Mouse (Mus musculus) spleen, embryonic (tissue): ENCODE results near the gene Spns2.
"Not testable (repeated sequence)": the region's sequence is repeated elsewhere in the genome, so short reads cannot be mapped to it uniquely, and the experiment has no call there.

Source experiments
- CTCF ChIA-PET: fragments of 350-600 bp; sonication (Branson Sonifier 250); formaldehyde crosslinking; loops from one replicate; lab custom pipeline; 2022; lab: Charles Lee

Gene Spns2

DNA sequence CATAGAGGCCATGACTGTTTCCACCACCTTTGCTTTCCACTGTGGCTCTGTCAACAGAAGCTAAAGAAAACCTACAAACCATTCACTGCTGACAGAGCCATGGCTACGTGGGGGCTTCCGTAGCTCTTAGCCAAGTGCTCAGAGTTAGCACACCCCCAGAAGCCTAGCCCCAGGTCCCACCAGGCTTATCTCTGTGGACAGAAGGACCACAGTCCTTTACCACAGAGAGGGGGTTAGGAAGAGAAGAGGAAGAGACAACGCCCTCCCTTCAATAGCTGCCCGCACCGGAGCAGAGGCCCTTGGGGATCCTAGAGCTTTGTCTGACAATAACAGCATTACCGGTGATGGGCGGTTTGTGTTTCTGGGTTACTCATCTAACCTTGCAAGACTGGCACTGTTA is 14.3 kb downstream of the Spns2 start:
- CTCF ChIA-PET: no interaction called here

DNA sequence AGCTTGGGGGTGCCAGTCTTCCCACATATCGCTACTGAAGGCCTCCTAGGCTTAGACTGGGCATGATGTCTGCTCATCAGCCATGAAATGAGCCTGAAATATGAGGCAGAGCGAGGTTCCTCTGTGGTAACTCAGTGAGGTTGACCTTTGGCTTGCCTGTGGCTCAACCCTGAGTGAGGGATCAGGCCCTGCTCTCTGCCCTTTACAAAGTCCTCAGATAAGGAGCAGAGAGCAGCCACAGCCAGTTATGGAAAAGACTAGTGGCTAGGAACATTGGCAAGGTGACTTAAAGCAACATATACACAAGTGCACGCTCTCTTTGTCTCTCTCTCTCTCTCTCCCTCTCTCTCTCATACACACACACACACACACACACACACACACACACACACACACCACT is 14.8 kb downstream of the Spns2 start:
- CTCF ChIA-PET: no interaction called here

DNA sequence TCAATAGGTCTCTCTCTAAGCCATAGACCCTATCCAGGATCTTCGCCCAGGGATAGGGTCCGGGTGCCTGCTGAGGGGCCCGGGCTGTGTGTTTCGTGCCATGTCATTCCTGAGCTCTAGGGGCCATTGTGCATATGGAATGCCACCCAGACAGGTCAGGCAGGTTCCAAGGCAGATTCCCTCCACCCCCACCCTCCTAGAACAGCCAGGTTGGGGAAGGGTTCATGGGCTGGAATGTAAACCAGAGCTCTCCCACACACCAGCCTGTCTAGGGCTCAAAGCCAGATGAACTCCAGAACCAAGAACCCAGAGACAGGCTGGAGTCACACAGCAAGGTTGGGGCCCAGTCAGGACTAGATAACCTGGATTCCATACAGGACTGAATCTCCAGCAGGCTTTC is 16.2 kb downstream of the Spns2 start:
- CTCF ChIA-PET: no interaction called here

DNA sequence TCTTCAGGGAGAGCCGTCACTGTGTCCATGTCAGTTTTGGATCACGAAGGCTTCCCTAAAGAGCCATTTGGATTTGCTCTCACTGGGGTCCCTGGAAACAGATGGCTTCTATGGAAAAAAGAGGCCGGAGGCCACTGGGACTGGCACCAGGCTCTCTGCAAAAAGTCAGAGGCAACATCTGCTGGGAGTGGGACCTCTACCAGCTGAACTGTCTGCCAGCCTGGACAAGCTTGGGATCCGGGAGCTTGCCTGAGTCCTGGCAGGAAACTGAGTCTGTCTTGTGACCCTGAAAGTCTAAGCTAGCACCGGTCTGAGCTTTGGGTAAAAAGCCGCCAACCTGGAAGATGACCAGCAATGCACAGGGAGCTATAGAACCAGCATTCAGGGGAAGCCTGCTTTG is 18.3 kb downstream of the Spns2 start:
- CTCF ChIA-PET: interaction anchor here (0.6 kb wide), 2 partner anchors 61 to 99 kb away, joined by 4 to 6 read pairs; no protein-coding TSS in a partner anchor

DNA sequence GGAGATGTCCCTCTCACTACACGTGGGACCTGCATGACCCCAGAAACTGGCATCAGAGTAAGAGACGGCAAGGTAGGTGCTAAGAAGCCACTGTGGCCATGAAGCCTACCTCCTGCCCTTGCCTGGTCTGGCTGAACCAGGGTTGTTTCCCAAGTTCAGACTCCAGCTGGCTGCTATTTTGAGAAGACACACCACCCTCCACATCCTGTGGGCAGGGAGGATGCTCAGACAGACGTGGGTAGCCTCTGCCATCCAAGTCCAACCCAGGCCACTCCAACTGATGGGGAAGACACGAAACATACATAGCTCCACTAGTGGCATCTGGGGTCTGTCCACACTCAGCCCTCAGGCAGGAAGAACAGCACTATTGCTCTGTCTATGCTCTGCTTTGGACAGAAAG is 19.7 kb downstream of the Spns2 start:
- CTCF ChIA-PET: no interaction called here

DNA sequence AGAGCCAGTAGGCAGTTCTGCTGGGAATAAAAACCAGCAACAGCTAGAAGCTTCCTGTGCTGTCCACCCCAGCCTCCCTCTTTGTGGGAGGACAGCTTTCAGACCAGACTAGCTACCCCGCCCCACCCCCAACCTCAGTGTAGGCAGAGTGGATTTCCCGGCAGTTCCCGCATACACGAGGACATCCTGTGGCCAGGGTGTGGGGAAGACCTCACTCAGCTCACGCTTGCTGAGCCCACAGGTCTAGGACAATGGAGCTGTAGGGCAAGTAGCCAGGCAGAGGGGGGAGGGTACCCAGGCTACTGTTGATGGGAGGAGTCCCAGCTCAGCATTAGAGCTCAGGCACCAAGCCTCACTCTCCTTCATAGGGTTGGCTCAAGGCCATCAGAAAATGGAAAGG is 20.5 kb downstream of the Spns2 start:
- CTCF ChIA-PET: no interaction called here

DNA sequence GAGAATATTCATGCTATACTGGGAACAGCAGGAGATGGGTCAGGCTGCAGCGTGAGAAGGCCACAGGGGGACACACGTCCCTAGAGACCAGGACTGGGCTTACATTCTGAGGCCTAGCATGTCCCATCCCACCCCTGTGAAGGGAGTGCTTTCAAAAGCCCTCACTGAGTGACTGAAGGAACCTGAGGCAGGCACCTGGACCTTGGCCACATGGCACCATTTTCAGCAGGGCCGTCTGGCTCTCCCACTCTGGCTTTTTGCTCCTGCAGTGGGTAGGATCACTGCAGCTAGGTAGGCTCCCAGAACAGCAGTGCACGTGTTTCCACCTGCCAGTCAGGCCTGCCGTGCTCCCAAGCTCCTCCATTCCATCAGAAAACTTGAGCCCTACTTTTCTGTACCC is 21.2 kb downstream of the Spns2 start:
- CTCF ChIA-PET: no interaction called here

DNA sequence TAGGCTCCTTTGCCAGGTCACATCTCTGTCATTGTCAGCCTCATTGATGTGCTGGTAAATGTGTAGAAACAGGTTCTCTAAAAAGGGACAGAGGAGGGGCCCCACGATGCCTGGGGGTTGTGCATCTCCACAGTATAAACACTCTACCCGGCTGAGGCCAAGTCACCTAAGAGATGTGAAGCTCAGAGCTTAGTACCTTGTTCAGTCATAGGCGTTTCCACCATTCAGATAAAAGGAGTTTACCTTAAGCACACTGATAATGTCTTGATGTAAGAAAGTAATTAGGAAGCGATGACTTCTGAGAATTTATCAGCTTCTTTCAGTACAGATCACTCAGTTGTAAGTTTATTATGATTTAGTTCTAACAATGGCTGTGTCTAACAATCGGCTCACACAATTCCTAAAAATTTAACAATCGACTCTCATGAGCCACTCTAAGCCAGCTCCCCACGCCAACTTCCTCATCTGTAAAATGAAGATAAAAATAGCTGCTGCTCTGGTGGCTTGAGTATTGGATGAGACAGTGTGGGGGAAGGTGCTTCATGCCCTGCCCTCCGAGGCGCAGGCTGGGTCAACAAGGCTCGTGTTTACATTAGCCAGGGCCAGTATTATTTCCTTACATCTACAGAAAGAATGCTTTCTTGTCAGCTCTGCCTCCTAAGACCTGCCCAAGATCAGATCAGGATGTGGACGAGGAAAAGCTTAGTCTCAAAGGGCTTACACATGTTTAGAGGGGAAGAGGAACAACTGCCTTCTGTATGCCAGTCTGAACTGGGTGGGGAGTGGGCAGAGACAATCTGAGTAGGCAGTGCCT is 22.8 kb downstream of the Spns2 start:
- CTCF ChIA-PET: interaction anchor here (0.6 to 0.9 kb wide), 2 partner anchors 11 to 34 kb away, joined by 3 to 6 read pairs; no protein-coding TSS in a partner anchor

DNA sequence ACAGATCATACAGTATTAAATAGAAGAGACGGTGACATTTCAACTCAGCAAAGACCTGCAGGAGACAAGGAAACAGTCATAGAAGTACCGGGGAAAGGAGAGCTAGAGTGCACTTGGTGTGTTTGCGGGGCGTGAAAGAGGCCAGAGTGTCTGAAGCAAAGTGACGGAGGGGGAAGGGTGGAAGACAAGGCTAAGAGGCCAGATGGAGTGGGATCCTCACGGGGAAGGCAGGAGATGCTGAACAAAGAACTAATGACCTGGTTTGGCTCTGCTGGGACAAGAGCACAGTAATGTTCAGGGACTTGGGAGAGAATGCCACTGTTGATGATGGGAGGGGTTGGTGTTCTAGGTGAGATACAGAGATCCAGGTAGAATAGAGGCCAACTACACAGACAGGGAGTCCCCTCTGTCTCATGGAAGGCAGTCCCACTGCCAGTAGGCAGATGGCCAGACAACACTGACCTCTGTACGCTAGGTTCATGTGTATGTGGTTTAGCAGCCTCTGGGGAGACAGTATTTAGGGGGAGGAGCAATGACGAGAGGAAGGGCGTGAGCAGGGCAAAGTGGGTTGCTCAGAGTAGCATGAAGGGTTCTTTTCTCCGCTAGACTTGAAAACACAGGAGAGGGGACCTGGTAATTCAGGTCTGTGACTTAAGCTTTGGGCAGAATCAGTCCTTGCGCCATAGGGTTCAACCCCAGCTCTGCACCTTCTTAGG is 23.6 kb downstream of the Spns2 start:
- CTCF ChIA-PET: interaction anchor here (0.9 kb wide), 1 partner anchor 12 kb away, joined by 3 read pairs; no protein-coding TSS in a partner anchor

DNA sequence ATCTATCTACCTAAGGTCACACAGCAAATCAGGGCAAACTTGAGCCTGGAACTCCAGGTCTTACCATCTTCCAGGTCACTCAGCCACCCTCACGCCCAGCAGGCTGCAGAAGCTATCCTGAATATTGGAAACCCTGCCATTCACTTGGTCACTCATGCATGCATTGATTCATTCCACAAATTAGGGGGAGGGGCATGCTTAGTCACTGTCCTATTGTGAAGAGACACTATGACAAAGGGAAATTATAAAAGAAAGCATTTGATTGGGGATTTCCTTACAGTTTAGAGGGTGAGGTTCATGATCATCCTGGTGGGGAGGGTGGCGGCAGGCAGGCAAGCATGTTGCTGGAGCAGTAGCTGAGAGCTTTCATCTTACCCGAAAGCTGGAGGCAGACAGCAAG is 24.9 kb downstream of the Spns2 start:
- CTCF ChIA-PET: no interaction called here

DNA sequence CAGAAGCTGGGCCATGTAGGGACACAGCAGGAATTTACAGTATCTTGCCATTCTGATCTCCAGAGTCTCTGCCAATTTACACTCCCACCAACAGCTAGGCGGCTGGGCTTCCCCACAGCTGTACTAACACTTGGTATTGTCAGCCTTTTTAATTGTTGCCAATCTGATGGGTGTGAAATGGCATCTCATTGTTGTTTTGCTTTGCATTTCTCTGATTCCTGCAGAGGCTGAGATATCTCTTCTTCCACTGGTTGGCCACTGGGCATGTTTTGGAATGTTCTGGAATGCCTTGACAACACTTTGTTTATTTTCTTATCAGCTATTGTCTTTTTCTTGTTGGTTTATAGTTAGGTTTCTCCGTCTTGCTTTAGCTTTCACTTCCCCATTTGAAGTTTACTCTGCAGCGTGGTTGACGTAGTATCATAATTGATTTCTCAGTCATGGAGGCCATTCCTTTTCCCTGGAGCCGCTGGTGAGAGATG is 28.2 kb downstream of the Spns2 start:
- CTCF ChIA-PET: interaction anchor here (0.5 to 1.9 kb wide), 2 partner anchors 20 to 769 kb away, joined by 4 to 7 read pairs; partner anchors contain the start of gene Mybbp1a

DNA sequence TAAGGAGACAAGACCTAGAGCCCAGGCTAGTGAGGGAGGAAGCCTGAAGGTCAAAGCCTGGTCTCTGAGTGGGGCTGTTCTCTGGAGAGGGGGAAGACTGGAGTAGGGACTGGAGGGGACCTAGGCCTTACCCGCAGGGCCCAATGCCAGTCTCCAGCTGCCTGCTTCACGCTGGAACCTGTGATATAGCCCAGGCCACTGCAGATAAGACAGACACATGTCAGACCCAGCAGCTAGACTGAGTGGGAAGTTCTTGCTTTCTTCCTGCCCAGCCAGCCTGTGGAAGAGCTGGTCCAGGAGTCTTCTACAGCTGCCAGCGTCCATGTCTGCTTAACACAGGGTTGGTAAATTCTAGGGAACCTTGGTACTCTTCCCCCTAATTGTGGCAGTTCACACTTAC is 31.2 kb downstream of the Spns2 start:
- CTCF ChIA-PET: no interaction called here

DNA sequence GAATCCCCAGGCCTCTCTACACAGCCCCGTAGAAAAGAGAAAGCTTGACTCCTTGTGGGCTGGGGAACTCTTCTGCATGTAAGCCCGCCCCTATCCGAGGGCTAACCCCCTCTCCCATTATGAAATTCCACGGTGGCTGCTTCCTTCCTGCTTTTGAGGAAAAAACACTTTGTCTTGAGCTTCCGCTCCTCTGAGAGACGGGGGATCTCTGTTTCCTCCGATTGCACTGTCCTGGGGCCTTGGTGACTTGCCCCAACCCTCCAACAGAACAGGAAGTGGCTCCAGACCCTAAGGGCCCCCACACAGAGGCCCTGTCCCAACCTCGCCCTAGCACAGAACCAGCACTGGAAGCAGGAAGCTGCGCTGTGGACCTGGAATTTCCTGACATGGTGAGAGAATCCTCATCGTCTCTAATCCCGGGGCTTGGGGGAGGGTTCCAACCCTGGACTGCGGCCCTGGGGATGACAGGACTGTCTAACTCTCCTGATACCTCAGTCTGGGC is 31.7 kb downstream of the Spns2 start:
- CTCF ChIA-PET: no interaction called here

DNA sequence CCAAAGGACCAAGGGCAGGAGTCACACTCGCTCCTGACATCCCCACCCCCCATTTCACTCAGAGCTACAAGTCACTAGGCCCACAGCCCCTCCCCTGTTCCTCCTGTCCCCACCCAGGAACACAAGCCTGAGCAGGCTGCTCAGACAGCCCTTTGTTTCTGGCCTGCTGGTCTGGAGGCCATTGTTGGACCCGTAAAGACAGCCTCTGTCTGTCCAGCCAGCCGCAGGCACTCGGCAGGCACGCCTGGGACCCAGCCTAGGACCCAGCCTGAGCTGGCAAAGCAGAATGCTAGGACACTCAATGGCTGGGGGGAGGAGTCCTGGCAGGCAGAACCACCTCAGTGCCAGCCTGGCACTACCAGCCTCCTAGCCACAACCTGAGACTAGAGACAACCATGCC is 34.0 kb downstream of the Spns2 start:
- CTCF ChIA-PET: no interaction called here

DNA sequence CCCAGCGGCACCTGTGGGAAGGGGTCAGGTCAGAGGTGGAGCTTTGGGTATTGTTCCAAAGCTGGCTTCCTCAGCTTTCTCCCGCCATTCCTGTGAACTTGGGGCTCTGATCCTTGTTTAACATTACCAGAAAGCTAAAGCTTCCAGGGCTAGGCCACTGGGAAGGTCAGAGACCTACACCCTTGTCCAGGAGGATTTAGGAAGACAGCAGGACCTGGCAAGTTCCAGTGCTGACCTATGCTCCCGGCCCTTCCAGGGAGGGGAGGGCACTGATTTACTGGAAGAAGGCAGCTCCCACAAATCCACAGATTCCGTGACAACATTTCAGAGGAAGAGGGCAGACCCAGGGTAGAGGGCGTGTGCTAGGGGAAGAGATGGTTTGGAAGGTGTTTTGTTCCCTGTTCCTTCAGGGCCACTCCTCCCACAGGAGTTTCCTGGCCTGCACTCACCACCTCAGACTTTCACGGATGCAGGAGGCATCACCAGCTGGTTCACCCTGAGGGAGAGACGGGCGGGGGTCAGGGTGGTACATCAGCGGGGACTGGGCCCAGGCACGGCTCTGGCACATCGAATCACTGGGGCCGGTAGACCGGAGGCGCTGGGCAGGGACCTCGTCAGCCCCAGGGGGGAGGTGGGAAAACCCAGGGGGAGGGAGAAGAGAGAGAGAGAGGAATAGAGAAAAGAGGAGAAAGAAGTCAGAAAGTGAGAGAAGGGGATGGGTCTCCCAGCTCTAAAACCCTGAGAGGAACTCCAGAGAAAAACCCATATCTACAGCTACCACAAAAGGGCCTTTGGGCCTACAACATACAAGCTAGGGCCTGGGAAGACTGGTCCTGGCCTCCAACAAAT is 36.4 kb downstream of the Spns2 start:
- CTCF ChIA-PET: interaction anchor here (0.6 kb wide), 1 partner anchor 108 kb away, joined by 5 read pairs; no protein-coding TSS in a partner anchor

DNA sequence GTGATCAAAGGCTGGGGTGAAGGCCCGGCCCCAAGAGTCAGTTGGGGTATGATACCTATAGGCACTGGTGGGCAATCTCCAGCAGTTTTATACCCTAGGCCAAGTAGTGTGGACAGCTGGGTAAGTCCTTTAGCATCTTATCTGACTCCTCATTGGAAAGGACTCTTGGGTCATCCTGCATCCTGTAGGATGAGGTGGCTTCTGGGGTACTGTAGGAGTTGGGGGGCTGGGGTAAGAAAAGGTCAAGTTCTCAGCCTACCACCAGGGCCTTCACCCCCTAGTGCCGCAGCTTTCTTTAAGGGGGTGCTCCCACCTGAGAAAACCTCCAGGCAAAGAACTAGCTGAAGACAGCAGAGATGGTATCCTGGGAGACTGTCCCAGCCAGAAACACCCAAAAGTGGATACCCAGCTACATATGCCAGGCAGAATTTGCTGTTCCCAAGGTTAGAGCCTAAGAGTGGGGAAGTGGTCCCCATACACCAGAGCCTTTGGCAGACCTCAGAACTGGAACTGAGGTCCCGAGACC is 37.5 kb downstream of the Spns2 start:
- CTCF ChIA-PET: no interaction called here

DNA sequence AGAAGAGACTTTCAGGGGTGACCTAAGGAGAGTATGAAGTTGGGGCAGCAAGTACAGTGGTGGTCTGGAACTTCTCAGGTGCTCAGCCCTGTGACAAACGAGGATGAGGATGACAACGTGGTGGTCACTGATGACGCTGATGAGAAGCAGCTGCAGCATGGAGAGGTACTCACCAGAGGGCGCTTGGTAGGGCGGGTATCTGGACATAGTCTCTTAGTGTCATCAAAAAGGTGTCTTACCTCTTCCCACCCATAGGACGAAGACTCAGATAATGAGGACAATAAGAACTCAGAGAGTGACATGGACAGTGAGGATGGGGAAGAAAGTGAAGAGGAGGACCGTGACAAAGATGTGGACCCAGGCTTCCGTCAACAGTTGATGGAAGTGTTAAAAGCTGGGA is 42.2 kb downstream of the Spns2 start:
- CTCF ChIA-PET: interaction anchor here (0.6 kb wide), 1 partner anchor 692 kb away, joined by 9 read pairs; no protein-coding TSS in a partner anchor

DNA sequence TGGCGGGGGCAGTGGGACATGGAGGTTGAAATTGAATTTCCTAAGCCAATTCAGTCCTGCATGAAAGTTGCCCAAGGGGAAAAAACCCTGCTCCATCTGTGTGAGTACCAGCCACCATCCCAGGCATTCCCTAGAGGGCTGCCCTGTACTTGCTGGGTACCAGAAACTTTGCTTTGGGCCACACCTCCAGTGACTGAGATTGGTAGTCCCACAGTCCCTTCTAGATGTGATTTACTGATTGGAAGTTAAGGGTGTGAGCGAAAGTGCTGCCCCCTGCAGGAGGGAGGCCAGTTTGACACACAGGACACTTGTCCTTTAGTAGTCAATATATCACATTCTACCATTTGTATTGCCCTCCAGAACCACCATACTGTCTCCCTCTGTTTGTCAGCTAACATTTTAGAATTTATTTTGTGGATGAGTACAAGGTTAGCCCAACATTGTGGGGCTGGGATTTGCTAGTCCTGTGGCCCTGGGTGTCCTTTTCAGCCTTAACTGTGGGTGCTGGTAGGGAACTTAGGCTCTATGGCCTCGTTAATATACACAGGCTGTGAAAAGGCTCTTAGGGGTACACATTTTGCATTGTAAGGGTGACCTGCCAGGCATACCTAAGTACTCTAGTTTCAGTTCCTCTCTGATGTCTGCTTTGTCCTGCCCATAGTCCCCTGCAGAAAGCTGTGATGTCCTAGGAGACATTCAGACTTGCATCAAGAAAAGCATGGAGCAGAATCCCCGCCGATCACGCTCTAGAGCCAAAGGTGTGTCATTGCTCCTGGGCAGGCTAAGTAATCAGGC is 43.2 kb downstream of the Spns2 start:
- CTCF ChIA-PET: no interaction called here

DNA sequence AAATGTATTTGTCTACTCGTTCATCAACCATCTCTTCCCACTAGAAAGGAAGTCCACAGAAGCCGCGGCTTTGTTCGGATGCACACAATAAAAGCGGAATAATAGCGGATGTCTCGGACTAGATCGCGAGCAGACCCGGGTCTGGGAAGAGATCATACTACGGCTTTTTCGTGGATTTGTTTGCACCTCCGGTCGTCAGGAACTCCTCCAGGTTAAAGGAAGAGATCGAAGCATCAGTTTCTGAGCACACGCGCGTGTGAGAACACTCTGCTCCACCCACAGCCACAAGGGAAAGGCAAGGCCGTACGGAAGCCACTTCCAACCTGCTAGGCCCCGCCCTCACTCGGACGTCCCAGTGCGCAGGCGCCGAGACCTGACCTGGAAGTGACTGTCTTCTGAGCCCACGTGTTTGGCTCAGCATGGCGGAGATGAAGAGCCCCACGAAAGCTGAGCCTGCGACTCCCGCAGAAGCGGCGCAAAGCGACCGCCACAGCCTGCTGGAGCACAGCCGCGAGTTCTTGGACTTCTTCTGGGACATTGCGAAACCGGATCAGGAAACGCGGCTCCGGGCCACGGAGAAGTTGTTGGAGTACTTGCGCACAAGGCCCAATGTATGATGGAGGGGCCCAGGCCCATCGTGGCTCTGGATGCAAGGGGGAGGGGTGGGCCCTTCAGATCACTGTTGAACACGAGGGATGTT is 48.6 kb downstream of the Spns2 start, which contains the start of gene Mybbp1a:
Gene Mybbp1a (plus strand): TSS at position 391 of the 700 bp plus-strand sequence.
- CTCF ChIA-PET: interaction anchor here (1.6 kb wide), 1 partner anchor 20 kb away, joined by 4 read pairs; no protein-coding TSS in a partner anchor

DNA sequence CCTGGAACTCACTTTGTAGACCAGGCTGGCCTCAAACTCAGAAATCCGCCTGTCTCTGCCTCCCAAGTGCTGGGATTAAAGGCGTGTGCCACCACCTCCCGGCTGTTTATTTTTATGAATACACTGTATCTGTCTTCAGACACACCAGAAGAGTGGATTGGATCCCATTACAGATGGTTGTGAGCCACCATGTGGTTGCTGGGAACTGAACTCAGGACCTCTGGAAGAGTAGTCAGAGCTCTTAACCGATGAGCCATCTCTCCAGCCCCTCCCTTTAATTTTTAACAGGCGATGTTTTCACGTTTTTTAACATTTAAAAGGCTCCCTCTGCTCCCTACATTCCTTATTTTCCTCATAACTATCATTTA is 49.1 kb downstream of the Spns2 start:
- CTCF ChIA-PET: not testable (repeated sequence)
